Mouse (Mus musculus) intestine, embryonic 14.5 days (tissue): ENCODE measurements at regions not wholly inside any gene's neighbourhood (a gene's known extent, or its start where the extent isn't known, plus 50 kb on each side); places are given as distances from the start of the nearest gene placed in this dataset.

Experiments used
- ATAC-seq: fragments of 200-750 bp; cut with Nextera tagmentation; replicated peaks from 2 replicates; pipeline ENCODE4 v1.8.0; 2017; ENCODE audit warnings: low read depth, moderate number of reproducible peaks, moderate TSS enrichment, moderate library complexity; ENCODE audit not compliant: low FRiP score, low TSS enrichment
- DNase-seq: peaks from one replicate; pipeline ENCODE4 v3.0.0-alpha.2; 2018; ENCODE audit warnings: low spot score
- H3K27ac ChIP-seq: fragments of 300-500 bp; sonication (generic); 2 replicates; pipeline ENCODE4 v1.5.1; 2014; ENCODE audit warnings: low read depth, mild to moderate bottlenecking, control low read depth
- H3K27me3 ChIP-seq: fragments of 300-500 bp; sonication (generic); replicated peaks from 2 replicates; pipeline ENCODE4 v1.6.1; 2014; ENCODE audit warnings: low read length, control low read depth; ENCODE audit not compliant: control insufficient read depth, insufficient read depth
- H3K36me3 ChIP-seq: fragments of 300-500 bp; sonication (generic); 2 replicates; pipeline ENCODE4 v1.6.1; 2014; ENCODE audit warnings: low read length, control low read depth; ENCODE audit not compliant: control insufficient read depth, insufficient read depth
- H3K4me1 ChIP-seq: fragments of 300-500 bp; sonication (generic); replicated peaks from 2 replicates; pipeline ENCODE4 v1.6.1; 2014; ENCODE audit warnings: low read length, control low read depth, mixed read lengths; ENCODE audit not compliant: control insufficient read depth, insufficient read depth
- H3K4me2 ChIP-seq: fragments of 300-500 bp; sonication (generic); 2 replicates; pipeline ENCODE4 v1.6.1; 2014; ENCODE audit warnings: low read length
- H3K4me3 ChIP-seq: fragments of 300-500 bp; sonication (generic); 2 replicates; pipeline ENCODE4 v1.5.1; 2014; ENCODE audit warnings: low read depth, low read length, control low read depth, mixed read lengths
- H3K9ac ChIP-seq: fragments of 300-500 bp; sonication (generic); 2 replicates; pipeline ENCODE4 v1.6.1; 2014; ENCODE audit warnings: mild to moderate bottlenecking, low read length
- H3K9me3 ChIP-seq: fragments of 300-500 bp; sonication (generic); 2 replicates; pipeline ENCODE4 v1.6.1; 2016; ENCODE audit warnings: low read length, control low read depth; ENCODE audit not compliant: control insufficient read depth
- WGBS: fragments of 180-500 bp; shearing (Covaris S2); extraction: QIAGEN DNeasy Blood & Tissue Kit; methylation state at CpG from one replicate; pipeline ENCODE4 v1.1.7; 2014; 5-methylcytosine and 5-hydroxymethylcytosine counted together

DNA sequence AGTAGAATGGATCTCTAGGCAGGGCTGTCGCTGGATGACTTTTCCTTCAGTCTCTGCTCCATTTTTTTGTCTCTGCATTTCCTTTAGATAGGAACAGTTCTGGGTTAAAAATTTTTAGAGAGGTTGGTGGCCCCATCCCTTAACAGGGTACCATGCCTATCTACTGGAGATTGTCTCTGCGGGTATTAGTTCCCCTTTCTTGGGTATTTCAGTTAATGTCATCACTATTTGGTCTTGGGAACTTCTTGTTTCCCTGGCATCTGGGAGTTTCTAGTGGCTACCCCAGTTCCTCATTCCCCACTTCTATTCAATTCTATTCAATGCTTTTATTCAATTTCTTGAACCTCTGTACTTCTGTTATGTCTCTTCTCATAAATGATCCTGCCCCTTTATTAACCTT, 3016.3 kb downstream of the Gm37988 start:
- Histone ChIP-seq H3K9ac (no peak overlapping the region), H3K27ac (no peak overlapping the region), H3K4me1 (no peaks in the 10 kb centered on the region), H3K36me3 (no peaks in the 10 kb centered on the region), H3K27me3 (no peaks in the 10 kb centered on the region), H3K4me2 (no peak overlapping the region), H3K4me3 (no peak overlapping the region), H3K9me3 (no peaks in the 10 kb centered on the region)
- 98% methylated on average over 2 of the region's 2 CpGs for WGBS
- DNase-seq (no peak), ATAC-seq (no peak)
